Mouse (Mus musculus) heart, postnatal 4 days (tissue): ENCODE data around the gene Oxtr. TPM values are rescaled to one million over a fixed set of nuclear protein-coding genes. Genes with fewer than 3 reads are reported as not detected.
A peak's percentile ranks its signal among the peaks of the same experiment; 100 is the strongest.

ENCODE experiments used
- DNase-seq: peaks from one replicate; pipeline ENCODE4 v3.0.0; 2021
- total RNA-seq, 2 experiments: library from RNA; stranded (reverse); gene quantifications; 2 replicates each; pipeline ENCODE4 v1.2.3; 2021

Gene Oxtr
- under 1 TPM; 0.07 to 0.14 TPM for total RNA-seq

DNA sequence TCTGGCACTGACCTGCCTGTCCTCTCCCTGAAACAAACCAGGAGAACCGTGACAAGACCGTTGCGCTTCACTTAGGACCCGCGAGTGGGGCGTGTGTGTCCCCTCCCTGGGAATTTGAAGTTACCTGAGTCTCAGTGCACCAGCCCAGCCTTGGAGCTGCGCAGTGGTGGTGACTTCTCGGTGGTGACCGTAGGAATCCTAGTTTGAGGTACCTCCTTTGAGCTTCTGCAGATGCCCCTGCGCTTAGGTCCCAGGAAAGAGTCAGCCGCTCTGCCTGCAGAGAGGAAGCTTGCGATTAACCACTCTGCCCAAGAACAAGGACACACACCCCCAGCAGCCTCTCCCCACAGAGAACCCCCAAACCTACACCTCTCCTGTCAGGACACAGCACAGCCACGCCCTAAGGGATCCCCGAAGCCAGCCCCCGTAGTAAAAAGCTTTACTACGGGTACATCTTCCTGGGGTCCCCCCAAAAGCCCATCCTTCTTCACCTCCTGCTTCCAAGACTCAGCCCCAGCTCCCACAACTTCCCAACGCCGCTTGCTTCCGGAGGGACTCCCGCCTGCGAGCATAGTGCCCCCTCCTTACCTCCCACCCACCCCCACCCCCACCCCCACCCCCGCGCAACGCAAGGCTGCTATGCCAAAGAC, at the start of gene Oxtr:
Oxtr (minus strand) TSS at position 34 of the 650 bp plus-strand sequence.
- no peak for DNase-seq

DNA sequence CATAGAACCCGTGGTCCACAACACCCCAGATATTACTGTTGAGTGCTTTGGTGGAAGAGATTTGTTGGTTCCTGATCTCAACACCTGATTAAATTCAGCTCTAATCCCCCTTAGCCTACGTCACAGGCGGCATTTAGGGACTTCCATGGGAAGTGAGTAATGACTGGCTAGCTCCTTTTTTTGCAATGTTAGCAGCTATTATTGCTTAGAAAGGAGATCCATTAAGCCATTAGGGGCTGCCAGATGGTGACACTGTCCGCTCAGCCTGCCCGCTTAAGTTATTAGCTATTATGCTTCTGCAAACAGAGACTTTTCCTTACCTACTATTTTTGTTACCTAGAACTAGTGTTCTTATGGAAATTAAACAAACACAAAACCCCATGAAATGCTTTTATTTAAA, 35.7 kb upstream of the Oxtr start:
- DNase-seq: no peak

DNA sequence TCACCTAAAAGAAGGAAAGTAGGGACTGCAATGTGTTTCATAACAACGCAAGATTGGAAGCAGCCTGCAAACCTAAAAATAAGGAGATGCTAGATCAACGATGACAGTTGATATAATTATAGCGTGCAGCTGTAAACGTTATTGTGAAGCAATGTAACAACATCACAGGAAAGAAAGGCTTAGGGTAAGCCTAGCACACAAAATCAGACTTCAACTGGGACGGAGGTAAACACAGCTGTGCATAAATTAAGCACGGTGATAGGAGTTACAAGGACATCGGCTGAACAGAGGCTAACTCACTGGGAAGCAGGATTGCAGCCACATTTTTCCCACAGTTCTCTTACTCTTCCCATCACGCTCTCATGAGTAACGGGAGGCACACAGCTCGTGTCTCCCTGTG, 34.7 kb upstream of the Oxtr start:
- DNase-seq: no peak

DNA sequence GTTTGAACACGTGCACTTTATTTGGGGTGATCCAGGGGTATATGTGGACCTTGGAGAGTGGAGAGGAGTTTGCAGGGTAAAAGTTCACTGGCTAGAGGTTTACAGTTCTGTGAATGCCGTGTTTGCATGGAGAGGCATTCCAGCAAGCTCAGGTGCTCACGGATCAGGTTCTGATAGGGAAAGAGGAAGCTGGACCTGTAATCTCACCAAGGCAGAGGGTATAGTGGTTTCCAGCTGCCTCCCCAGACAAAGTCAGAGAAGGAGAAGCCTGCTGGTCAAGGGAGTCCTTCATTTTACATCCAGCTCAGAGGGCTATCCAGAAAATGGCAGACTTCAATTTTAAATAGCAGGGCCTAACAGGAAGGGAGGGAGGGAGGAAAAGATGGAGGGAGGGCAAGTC, 28.2 kb upstream of the Oxtr start:
- DNase-seq: no peak

DNA sequence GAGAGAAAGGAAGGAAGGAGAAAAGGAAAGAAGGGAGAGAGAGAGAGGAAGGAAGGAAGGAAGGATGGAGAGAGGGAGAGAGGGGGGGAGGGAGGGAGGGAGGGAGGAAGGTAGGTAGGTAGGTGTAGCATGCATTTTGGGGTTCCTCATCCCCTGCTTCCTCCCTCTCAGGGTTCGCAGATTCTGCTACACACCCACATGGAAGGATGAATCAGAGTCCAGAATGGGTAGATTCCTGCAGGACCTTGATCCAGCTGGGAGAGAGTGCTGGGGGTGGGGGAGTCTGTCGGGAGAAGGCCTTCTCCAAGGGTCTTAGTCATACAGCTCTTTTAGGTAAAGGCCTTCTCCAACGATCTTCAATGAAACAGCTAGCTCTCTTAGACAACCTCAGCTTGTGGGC, 27.8 kb upstream of the Oxtr start:
- no peak for DNase-seq

DNA sequence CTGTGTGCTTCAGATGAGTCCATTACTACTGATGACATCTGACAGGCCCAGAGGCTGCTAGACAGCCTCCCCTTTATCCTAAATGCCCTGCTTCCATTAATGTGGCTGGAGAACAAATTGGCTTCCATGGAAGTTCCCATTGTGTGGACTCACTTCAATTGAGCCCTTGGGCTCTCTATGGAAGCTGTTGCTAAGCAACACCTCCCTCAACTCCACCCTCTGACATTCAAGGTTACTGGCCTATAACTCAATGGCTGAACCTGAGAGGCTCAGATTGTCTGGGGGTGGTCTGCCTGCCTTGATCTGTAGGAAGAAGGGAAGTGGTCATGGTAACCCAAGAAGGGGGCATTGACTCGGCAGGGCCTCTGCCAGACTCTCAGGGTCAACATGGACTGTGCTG, 26.8 kb upstream of the Oxtr start:
- DNase-seq: no peak

DNA sequence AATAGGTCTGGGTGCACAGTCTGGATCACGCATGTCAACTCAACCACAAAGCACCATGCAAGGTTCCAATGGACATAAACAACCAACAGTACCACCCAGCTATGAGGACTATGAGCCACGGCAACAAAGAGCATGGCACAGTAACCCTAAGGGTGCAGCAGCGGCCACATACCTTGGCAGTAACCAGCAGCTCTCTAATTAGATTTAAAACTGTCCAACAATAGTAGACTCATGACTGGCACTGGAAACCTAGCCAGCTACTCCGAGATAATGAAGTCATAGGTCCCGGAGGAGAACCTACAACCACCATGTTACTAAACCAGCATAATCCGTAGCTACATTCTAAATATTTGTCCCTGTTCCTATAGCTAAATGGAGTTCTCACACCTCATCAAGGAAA, 24.8 kb upstream of the Oxtr start:
- no peak for DNase-seq

DNA sequence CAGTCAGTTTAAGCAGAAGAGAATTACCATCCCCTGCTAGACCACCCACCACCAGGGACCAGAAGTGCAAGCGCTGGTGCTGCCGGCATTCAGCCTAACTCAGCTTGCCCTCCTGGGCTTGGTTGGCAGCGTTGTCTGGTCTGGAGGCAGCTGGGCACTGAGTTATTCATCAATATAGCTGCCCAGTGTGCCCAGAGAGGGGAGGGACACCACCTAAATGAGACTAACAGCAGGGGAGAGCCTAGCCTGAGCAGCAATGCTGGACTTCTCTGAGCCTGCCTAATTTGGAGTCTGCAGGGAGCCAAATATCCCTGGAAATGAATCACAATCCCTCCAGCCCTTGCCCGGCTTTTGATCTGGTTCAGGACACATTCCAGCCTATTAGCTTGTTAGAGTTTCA, 20.6 kb upstream of the Oxtr start:
- no peak for DNase-seq

DNA sequence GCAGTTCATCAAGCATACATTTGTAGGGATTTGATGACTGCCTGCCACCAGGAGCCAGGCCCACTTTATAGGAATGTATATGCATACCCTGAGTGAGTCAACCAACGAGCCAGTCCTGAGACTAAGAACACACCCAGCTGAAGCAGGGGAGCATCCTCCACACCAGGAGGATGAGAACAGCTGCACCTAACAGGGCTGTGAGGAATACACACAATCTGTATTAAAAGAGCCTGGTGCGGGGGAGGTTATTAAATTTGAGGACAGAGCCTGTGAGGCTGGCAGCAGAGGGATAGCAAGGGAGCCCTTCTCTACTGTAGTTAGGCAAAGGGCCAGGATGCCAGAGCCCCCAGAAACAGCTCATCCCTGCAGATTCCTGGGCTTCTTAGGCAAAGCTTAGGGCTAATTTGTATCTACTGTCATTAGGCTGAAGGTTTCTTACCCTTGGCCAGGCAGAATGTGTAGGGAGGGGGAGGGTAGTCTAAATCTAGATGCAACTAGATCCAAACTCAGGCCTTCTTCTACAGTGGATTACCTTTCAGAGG, 19.9 kb upstream of the Oxtr start:
- DNase-seq: no peak

DNA sequence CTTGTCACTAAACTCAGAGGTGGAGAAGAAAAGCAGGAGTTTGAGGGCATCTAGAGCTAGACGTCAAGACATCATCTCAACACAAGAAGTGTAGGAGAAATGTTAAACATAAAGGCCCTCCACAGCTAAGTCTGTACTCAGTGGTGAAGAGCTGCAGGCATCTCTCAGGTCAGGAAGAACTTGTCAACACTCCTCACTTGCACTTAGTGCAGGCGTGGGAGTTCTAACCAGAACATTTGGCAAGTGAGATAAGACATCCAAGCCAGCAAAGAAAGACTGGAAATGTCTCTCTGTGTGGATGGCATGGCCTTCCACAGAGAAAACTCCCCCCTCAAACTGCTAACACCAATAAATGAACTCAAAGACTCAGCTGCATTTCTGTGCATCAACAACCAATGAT, 17.9 kb upstream of the Oxtr start:
- DNase-seq: no peak

DNA sequence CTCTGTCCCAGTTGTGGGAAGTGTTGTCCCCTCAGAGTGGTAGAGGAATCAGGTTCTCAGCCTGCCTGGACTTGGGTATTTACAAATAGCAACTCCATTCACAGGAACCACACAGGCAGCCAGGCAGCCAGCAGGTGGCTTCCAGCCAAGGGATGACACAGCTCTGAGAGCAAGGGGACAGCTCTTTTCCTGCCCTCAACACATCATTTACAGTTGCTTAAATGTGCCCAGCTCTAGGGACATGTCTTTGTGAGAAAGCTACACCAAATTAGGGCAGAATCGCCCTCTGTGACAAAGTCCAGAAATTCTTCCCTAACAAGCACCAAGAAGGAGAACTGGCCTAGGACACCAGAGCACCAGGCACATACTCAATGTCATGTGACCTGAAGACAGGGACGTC, 11.4 kb upstream of the Oxtr start:
- peak; percentile 31 for DNase-seq

DNA sequence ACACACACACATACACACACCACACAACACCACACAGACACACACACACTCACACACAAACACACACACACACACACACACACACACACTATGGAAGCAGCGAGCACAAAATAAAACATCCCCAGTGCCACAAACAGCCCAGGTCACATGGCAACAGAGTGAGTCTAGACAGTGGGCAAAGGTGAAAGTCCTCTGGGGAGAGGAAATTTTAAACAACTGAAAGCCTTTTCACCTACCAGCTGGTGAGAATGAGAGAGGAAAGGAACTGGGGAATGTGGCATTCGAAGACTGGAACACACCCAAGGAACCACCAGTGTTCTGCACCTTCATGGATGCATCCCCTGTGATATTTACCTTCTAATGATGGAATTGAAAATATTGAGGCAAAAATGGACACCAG, 9.7 kb upstream of the Oxtr start:
- no peak for DNase-seq

DNA sequence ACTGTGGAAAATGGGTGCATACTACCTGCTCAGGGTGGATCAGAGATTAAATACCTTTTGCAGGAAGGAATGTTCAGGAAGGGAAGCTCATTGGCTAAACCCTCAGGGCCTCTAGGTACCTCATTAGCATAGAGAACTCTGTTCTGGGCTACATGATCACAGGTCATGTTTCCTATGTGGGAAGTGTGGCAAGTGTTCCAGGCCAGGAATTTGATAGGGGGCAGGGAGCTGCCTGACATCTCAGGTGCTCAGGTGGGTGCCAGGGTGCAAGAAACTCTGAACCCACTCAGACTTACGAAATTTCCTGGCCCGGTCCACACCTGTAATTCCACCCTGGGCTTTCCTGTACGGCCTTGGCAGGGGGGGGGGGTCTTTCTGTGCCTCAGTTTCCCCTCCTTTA, 9.0 kb upstream of the Oxtr start:
- DNase-seq: no peak

DNA sequence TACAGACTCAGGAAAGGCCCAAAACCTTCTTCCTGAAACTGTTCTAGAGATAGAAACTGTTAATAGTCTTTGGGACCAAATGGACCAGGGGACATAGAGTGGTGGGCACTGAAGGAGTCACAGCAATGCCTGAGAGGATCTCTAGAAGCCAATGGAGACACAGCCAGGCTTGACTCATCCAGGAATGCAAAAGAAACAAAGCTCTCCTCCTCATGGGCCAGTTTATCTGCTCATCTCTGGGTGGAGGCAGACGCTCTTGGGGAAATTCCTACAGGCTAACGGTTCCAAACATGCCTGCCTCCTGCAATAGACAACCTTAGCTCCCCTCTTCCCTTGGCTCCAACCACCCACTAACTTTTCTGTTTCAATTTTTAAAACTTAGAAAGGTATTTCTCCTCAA, 7.7 kb upstream of the Oxtr start:
- no peak for DNase-seq

DNA sequence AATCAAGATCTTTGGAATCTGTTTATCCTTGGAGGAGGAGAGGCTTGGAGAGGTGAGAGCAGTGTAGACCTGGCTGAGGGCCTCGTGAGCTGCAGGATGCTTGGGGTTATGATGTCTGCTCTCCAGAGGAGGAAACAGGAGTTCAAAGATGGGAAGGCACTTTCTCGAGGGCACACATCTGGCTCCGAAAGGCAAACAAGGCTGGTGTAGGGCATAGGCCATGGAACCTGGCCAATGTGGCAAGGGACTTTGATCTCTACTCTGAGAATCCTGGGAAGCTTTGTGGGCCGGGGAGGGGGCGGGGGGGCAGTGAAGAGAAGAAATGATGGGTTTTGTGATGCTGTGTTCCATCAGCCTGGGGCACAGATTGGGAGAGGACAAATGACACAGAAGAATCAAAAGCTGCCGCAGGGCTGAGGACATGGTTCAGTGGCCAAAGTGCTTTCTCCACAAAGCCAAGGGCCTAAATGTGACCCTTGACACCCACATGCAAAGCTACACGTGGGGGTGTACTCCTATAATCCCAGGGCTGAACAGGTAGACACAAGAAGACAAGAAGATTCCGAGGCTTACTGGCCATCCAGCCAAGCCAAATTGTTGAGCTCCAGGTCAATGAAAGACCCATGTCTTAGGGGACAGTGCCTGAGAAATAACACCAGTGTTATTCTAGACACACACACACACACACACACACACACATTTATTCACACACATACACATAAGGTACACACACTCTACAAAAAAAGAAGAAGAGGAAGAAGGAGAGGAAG, 6.7 kb upstream of the Oxtr start:
- no peak for DNase-seq

DNA sequence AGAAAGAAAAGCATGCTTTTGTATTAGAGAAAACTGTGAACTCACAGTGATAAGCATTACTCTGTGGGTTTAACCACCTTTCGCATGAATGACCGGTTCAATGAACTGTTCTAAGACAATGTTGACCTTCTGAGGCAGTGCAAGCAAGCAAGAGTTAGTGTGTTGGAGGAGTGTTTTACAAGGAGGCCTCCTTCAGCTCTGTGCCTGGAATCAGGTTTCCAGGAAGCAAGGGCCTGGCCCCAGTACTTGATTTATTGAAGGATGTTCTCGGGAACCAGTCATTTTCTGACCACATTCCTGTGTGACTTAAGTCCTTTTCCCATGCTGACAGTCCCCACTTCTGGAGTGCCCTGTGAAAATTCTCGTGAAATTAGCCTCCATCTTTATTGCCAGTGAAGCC, 5.5 kb upstream of the Oxtr start:
- DNase-seq: no peak

DNA sequence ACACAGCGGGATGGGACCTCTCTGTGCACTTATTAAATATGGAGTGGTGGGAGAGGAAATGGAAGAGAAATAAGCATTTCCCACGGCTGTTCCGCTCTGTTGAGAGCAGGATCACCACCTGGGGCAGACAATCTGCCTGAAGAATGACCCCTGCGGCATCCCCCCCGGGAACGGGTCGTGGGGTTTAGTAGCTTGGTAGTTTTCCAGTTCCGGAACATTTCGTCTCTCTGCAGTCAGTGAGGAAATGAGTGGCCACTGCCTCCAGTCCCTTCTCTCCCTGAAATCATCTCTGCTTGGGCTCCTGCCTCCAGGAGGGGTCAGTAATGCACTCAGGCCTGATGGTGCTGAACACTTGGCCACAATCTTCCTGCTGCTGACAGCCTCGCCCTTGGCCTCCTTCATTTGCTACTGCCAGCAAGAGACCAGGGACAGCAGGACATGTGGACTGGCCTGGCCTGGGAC, 4.9 kb upstream of the Oxtr start:
- no peak for DNase-seq

DNA sequence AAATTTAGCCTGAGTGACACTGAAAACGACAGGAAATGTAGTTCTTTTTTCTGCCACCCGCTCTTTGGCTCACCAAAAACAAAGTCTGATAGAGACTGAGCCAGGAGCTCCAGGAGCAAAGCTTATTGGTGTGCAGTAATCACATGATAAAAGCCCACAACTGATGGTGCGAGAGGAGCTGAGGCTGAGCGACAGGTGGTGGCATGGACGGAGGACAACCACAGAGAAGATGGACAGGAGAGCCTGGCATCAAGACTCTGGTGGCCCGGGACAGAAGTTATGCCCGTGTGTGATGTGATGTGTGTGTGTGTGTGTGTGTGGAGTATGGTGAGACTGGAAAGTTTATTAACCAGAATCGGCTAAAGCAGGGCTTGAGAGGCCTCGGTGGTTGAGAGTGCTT, 3.6 kb upstream of the Oxtr start:
- no peak for DNase-seq

DNA sequence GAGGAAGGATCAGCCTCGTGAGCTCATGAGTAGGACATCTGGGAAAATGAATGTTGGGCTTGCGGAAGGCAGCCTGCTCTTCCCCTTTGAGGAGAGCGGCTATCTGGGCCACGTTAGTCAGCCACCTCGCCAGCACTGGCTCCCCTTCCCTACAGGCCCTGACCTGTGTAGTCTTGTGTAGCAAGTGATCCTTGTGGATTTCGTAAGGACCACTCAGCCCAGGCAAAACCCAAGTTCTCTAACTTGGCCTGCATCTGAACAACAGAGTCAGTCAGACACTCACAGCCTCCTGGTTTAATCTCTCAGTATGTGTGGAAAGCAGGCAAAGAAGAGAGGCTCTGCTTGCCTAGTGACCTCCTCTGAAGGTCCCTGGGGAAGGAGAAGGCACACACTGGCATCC, 2.9 kb upstream of the Oxtr start:
- no peak for DNase-seq

DNA sequence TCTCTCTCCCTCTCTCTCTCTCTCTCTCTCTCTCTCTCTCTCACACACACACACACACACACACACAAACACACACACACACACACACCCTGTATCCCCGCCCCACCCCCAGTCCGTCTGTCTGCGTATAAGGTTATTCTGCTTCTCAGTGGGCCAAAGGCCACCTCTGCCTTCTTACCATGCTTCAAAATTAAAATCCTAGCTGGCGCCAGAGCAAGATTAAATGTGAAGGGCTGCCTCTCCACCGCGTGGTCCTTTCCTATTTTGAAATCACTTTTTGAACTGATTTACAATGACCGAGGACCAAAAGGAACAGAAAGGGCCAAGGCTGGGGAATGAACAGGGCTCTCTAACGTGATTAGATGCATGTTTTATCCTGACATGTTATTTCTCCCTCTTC, 1.8 kb upstream of the Oxtr start:
- no peak for DNase-seq

DNA sequence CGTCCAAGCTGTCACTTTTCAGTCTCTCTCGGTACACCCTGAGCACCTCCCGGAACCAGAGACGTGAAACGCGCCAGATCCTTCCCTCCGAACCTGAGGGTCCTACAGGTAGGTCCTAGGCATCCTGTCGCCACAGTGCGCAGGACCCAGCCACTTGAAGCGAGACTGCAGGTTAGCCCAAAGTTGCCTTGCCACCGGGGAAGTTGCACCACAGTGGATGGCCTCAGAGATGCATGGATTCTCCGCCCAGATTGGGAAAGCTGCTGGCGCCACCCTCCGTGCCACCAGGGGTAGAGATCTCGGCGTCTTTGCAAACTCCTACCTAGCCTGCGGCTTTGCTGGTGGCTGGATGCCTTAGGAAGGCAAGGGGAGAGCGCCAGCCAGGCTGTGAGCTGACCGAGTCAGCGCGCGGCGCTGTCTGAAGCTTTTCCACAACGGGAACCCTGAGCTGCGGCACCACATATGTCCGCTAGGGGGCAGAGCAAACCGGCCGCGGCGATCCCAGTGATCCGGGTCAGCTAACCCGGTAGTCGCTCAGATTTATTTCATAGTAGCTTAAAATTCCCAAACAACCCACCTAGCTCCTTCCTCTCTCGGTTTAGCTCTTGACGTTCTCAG, 991 bp upstream of the Oxtr start:
- DNase-seq: peak; percentile 94

DNA sequence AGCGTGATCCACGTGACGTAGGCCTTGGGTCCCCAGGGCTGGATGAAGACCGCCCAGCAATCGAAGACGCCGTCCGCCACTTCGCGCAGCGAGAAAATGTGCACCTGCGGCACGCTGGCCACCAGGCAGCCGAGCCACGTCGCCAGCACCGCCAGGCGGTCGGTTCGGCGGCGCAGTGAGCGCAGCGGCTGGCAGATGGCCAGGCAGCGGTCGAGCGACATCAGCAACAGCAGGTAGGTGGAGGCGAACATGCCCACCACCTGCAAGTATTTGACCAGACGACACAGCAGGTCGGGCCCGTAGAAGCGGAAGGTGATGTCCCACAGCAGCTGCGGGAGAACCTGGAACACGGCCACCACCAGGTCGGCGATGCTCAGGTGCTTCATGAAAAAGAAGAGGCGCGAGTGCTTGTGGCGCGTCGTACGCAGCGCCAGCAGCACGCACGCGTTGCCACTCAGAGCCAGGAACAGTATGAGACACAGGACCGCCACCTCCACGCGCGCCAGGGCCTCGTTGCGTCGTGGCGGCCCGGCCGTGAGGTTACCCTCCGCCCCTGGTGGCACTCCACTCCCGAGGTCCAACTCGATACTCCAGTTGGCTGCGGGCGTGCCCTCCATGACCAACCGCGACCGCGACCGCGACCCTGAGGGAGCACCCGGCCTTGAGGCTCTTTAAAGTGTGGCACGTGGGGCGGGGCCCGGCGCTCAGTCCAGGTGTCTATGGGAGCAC, 398 bp downstream of the Oxtr start:
- peak; percentile 25 for DNase-seq

DNA sequence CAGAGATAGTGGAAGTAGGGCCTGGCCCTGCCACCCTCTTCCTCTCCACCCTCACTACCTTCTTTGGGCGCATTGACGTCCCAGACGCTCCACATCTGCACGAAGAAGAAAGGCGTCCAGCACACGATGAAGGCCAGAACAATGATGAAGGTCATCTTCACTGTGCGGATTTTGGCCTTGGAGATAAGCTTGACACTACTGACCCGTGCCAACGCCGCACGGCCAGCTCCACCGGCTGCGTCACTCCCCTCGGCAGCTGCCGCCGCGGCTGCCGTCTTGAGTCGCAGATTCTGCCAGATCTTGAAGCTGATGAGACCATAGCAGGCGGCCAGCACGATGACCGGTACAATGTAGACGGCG, 942 bp downstream of the Oxtr start:
- no peak for DNase-seq
